Mouse (Mus musculus): Measurements from ENCODE around the gene Gng3. TPM values are rescaled to one million over a fixed set of nuclear protein-coding genes. Genes with fewer than 3 reads are reported as not detected.
"Not testable (repeated sequence)": the region's sequence is repeated elsewhere in the genome, so short reads cannot be mapped to it uniquely, and the experiment has no call there.

The Gng3 gene
- total RNA-seq, 2 experiments from 2014 or later = 268 to 295 TPM

GRCm38 (mm10) chr19:8851639-8852038 lies 12.6 kb upstream of the Gng3 start:
- intact Hi-C loops (cut with DNase I) = loop anchor here (5.0 to 10.0 kb wide), 2 partner anchors 36 to 263 kb away; partner anchors contain the start of genes 1810009A15Rik and Gm49416
- DNase-seq (ENCODE audit: low spot score in 2 of 2) = no peak

GRCm38 (mm10) chr19:8850402-8850901 lies 11.5 kb upstream of the Gng3 start, which contains the start of gene Lrrn4cl:
Lrrn4cl (plus strand) TSS chr19:8850768.
- intact Hi-C loops (cut with DNase I) = loop anchor here (5.0 to 10.0 kb wide), 2 partner anchors 37 to 264 kb away; partner anchors contain the start of genes 1810009A15Rik and Gm49416
- no peak for DNase-seq (ENCODE audit: low spot score in 2 of 2)

- intact Hi-C loops (cut with DNase I) = loop anchor here (10.0 kb wide), 1 partner anchor 106 kb away; the partner anchor contains the start of gene Tut1
- no peak for DNase-seq (ENCODE audit: low spot score in 2 of 2)
These were observed 9.4 kb upstream of the Gng3 start for GRCm38 (mm10) chr19:8848356-8848755.

- intact Hi-C loops (cut with DNase I) = loop anchor here (5.0 to 10.0 kb wide), 2 partner anchors 110 to 238 kb away; partner anchors contain the start of gene Tut1
- DNase-seq (ENCODE audit: low spot score in 2 of 2) = peak; percentile 86 to 87
These were observed 5.6 kb upstream of the Gng3 start for GRCm38 (mm10) chr19:8844371-8845129.

GRCm38 (mm10) chr19:8842961-8843360 lies 4.0 kb upstream of the Gng3 start:
- intact Hi-C loops (cut with DNase I) = loop anchor here (5.0 to 10.0 kb wide), 2 partner anchors 112 to 239 kb away; partner anchors contain the start of gene Tut1
- DNase-seq (ENCODE audit: low spot score in 2 of 2) = no peak

GRCm38 (mm10) chr19:8841012-8841411 lies 2.0 kb upstream of the Gng3 start:
- intact Hi-C loops (cut with DNase I) = loop anchor here (5.0 to 10.0 kb wide), 2 partner anchors 114 to 241 kb away; partner anchors contain the start of gene Tut1
- no peak for DNase-seq (ENCODE audit: low spot score in 2 of 2)

GRCm38 (mm10) chr19:8839908-8840791 lies 1.2 kb upstream of the Gng3 start:
- intact Hi-C loops (cut with DNase I) = loop anchor here (5.0 to 10.0 kb wide), 2 partner anchors 115 to 242 kb away; partner anchors contain the start of gene Tut1
- DNase-seq (ENCODE audit: low spot score in 2 of 2) = peak in 1 of 2 experiments; percentile 70

GRCm38 (mm10) chr19:8838041-8838730 lies 808 bp downstream of the Gng3 start:
- intact Hi-C loops (cut with DNase I) = no loop called here

GRCm38 (mm10) chr19:8837251-8837791 lies 1.7 kb downstream of the Gng3 start, which contains the start of gene Bscl2:
Bscl2 (plus strand) TSS chr19:8837467.
- intact Hi-C loops (cut with DNase I) = no loop called here
- DNase-seq (ENCODE audit: low spot score in 2 of 2) = peak; percentile 87 to 94

More at GRCm38 (mm10) chr19:8838041-8838730, 808 bp downstream of the Gng3 start:
- peak in 1 of 2 experiments; percentile 72 for DNase-seq (ENCODE audit: low spot score in 2 of 2)

- intact Hi-C loops (cut with DNase I); DNase-seq (ENCODE audit: low spot score in 2 of 2): not testable (repeated sequence)
These were observed 2.7 kb downstream of the Gng3 start for GRCm38 (mm10) chr19:8836327-8836726.

GRCm38 (mm10) chr19:8832971-8833370 lies 6.0 kb downstream of the Gng3 start:
- DNase-seq (ENCODE audit: low spot score in 2 of 2) = no peak
- intact Hi-C loops (cut with DNase I) = no loop called here

- intact Hi-C loops (cut with DNase I) = no loop called here
- no peak for DNase-seq (ENCODE audit: low spot score in 2 of 2)
These were observed 7.7 kb downstream of the Gng3 start for GRCm38 (mm10) chr19:8831262-8831661.

- no peak for DNase-seq (ENCODE audit: low spot score in 2 of 2)
- intact Hi-C loops (cut with DNase I) = no loop called here
These were observed 8.3 kb downstream of the Gng3 start for GRCm38 (mm10) chr19:8830664-8831063.

GRCm38 (mm10) chr19:8829660-8830059 lies 9.3 kb downstream of the Gng3 start, which contains the start of gene AC129217.1:
AC129217.1 (plus strand) TSS chr19:8829773.
- intact Hi-C loops (cut with DNase I) = no loop called here
- no peak for DNase-seq (ENCODE audit: low spot score in 2 of 2)

GRCm38 (mm10) chr19:8822696-8823095 lies 16.3 kb downstream of the Gng3 start:
- no peak for DNase-seq (ENCODE audit: low spot score in 2 of 2)
- intact Hi-C loops (cut with DNase I) = loop anchor here (5.0 kb wide), 1 partner anchor 75 kb away; no protein-coding TSS in a partner anchor

GRCm38 (mm10) chr19:8821146-8821545 lies 17.8 kb downstream of the Gng3 start:
- no peak for DNase-seq (ENCODE audit: low spot score in 2 of 2)
- intact Hi-C loops (cut with DNase I) = loop anchor here (5.0 kb wide), 1 partner anchor 74 kb away; no protein-coding TSS in a partner anchor

- DNase-seq (ENCODE audit: low spot score in 2 of 2) = no peak
These were observed 18.5 kb downstream of the Gng3 start for GRCm38 (mm10) chr19:8820424-8820956.

More at GRCm38 (mm10) chr19:8820424-8820956, 18.5 kb downstream of the Gng3 start:
- intact Hi-C loops (cut with DNase I) = loop anchor here (5.0 kb wide), 1 partner anchor 73 kb away; no protein-coding TSS in a partner anchor

Data from left cerebral cortex, postnatal 14 days (tissue).